Mouse (Mus musculus): ENCODE results near the gene Zfp292.

The Zfp292 gene

GRCm38 (mm10) chr4:34786476-34786875 lies 96.3 kb downstream of the Zfp292 start:
- DNase-seq, result no peak

- no peak for DNase-seq
Measured at GRCm38 (mm10) chr4:34785646-34786045, 97.1 kb downstream of the Zfp292 start.

DNA sequence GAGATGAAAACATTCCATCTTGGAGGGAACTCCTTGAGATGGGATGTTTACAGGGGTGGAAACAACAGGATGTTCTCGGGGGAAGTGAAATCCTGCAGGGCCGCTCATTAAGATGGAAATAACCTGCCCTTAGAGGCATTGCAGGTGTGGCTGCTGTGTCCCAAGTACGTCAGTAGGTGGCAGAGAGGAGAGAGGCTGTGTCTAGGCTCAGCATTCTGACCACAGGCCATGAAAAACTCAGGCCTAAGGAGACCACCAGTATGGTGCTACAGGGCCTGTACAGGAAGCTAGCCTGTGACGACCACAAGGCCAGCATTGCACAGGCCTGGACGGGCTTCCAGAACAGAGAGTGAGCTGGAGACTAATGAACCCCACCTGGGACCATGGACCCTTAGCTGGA lies 97.9 kb downstream of the Zfp292 start:
- DNase-seq, result no peak

GRCm38 (mm10) chr4:34782730-34783129 lies 100.0 kb downstream of the Zfp292 start:
- no peak for DNase-seq

DNA sequence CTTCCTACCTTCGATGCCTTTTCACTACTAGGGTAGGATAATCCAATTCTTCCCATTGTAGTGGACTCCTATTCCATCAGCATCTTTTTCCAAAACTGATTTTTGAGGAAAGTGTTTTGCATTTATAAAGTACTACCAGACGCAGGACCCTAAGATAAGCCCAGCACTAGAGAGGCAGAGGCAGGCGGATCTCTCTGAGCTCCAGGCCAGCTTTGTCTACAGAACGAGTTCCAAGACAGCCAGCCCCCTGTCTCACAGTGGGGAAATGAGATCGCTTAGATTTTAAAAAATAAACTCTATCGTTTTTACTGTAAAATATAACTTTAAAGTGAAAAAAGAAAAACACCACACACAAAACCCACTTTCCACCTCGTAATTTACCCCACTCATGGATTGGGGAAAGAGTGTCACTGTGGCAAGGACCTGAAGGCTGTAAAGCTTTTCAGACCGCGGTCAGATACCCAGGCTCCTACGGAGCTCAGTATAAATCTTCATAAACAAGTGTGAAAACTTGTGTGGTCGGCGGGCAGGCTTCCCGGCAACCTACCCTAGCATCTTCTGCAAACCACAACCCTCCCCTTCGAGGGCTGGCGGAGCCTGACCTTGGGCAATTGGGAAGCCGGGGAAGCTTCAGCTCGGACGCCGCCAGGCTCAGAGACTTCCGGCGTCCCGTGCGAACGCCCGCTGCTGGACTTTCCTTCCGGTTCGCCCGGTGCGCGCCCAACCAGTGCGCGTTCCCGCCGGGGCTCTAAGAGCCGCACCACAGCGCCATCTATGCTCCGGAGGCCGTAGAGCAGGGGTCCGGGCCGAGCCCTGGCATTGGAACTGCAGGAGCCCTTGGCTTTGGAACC lies 104.9 kb downstream of the Zfp292 start, which contains the start of gene Smim8:
TSS of gene Smim8 (minus strand) at position 747 of the 851 bp plus-strand sequence.
- peak; percentile 91 for DNase-seq

GRCm38 (mm10) chr4:34771652-34772371 lies 110.9 kb downstream of the Zfp292 start:
- DNase-seq, result no peak

DNA sequence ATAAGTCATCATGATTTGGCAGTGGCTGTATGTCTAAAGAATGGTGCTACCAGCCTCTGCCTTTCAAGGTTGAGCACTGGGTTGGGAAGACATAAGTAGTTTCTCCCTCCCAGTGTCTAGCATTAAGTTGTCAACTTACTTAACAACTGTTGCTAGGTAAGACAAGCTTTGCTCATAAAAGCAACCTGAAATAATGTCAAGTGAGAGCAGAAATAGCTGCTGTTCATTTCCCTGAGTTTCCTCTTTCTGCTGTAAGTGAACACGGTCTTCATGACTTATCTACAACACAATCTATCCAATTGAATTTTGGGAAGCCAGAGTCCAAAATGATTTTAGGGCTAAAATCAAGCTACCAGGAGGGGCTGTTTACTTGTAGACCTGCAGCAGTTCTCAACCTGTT lies 126.6 kb downstream of the Zfp292 start, which contains the start of gene Gm136:
TSS of gene Gm136 (minus strand) at position 101 of the 400 bp plus-strand sequence.
- DNase-seq, result no peak

All from cerebellum, adult 8-10 months (tissue).